Mouse (Mus musculus) adipose tissue, adult 10 weeks (tissue): Measurements from ENCODE around the gene Cldn34d. TPM values are rescaled to one million over a fixed set of nuclear protein-coding genes. Genes with fewer than 3 reads are reported as not detected.

ENCODE experiments used
- polyA plus RNA-seq: library from polyadenylated mRNA; stranded (reverse); fragments of 350-450 nt; fragmentation: Illumina TruSeq; extraction: RNeasy Lipid Tissue Mini Kit (QIAGEN cat#74804); gene quantifications from one replicate; pipeline ENCODE4 v1.2.3, GENCODE M21; 2014; ENCODE audit warnings: low read depth, low replicate concordance

Cldn34d gene
- polyA plus RNA-seq: not detected

GRCm38 (mm10) chrX:76602824-76603223 lies at the start of gene Cldn34d:
Cldn34d (minus strand) TSS chrX:76602924.

Other genes starting within 250 kb of the Cldn34d start
- gene Cldn34b4, start 209.6 kb downstream of the Cldn34d start, polyA plus RNA-seq: 0.29 TPM